Mouse (Mus musculus) megakaryocyte, embryonic 14.5 days (primary cell): Measurements from ENCODE around the gene Exoc3l. TPM values are rescaled to one million over a fixed set of nuclear protein-coding genes. Genes with fewer than 3 reads are reported as not detected.

Experiments used
- H3K27me3 ChIP-seq: replicated peaks from 2 replicates; pipeline ENCODE3; 2012; ENCODE audit warnings: inconsistent platforms
- H3K36me3 ChIP-seq: replicated peaks from 2 replicates; pipeline ENCODE3; 2012; ENCODE audit warnings: low read length, inconsistent platforms, mixed read lengths
- H3K4me1 ChIP-seq: 2 replicates; pipeline ENCODE4 v1.6.1; 2012; ENCODE audit warnings: inconsistent platforms
- H3K4me3 ChIP-seq: replicated peaks from 2 replicates; pipeline ENCODE3; 2012; ENCODE audit warnings: moderate library complexity, mild to moderate bottlenecking, inconsistent platforms
- H3K9me3 ChIP-seq: 2 replicates; pipeline ENCODE4 v1.6.1; 2012; ENCODE audit warnings: inconsistent platforms
- FLI1 ChIP-seq: IDR thresholded peaks from 2 replicates; pipeline ENCODE4 v1.6.1; 2012; ENCODE audit warnings: low read length, inconsistent platforms, mixed read lengths
- GATA1 ChIP-seq: IDR thresholded peaks from 3 replicates; pipeline ENCODE4 v1.6.1; 2012; ENCODE audit warnings: mixed read lengths, low read length, inconsistent platforms, borderline replicate concordance
- polyA plus RNA-seq: library from polyadenylated mRNA; stranded (reverse); fragments of >175 nt; gene quantifications from 2 replicates; pipeline ENCODE4 v1.2.3, GENCODE M21; 2012; ENCODE audit warnings: low replicate concordance; ENCODE audit not compliant: insufficient read depth

The Exoc3l gene
- 76.3 and 141 TPM in 2 replicates for polyA plus RNA-seq

DNA sequence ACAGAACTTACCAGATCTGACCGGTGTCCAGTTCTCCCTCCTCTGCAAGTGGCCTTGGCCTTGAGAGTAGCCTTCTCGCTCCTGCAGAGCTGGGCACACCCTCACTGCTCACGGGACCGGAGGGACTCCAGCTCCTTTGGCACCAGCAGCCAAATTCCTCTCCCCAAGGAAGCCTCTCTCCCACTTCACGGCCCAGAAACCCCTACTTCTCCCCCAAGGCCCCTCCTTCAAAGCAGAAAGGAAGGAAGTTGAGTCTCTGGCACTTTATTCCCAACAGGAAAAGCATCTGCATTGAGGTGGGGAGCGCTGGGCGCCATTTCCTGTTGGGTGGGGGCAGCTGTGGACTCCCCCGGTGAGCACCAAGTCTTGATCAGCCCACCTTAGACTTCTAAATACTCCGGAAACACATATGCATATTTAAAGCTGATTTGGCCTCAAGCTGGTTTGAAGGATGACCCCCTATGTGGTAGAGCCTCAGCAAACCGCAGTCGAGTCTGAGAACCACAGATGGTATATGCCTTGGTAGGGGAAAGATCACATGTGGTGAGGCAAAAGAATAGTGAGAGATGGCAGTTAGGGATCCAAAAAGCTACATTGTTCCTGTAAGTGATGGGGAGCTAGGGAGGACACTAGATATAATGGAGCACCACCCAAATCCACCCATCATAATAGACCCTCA is at the start of gene Exoc3l:
Gene Exoc3l (minus strand): TSS at position 207 of the 679 bp plus-strand sequence.
- H3K36me3 ChIP-seq = peaks cover 54% of the 10 kb centered on the region
- no peaks in the 10 kb centered on the region for H3K27me3 ChIP-seq
- no peaks in the 10 kb centered on the region for H3K9me3 ChIP-seq
- TF ChIP-seq FLI1 (no peak), GATA1 (no peak)
- peaks cover 81% of the 10 kb centered on the region for H3K4me1 ChIP-seq
- peak within 1 kb of the TSS; percentile 97 for H3K4me3 ChIP-seq

DNA sequence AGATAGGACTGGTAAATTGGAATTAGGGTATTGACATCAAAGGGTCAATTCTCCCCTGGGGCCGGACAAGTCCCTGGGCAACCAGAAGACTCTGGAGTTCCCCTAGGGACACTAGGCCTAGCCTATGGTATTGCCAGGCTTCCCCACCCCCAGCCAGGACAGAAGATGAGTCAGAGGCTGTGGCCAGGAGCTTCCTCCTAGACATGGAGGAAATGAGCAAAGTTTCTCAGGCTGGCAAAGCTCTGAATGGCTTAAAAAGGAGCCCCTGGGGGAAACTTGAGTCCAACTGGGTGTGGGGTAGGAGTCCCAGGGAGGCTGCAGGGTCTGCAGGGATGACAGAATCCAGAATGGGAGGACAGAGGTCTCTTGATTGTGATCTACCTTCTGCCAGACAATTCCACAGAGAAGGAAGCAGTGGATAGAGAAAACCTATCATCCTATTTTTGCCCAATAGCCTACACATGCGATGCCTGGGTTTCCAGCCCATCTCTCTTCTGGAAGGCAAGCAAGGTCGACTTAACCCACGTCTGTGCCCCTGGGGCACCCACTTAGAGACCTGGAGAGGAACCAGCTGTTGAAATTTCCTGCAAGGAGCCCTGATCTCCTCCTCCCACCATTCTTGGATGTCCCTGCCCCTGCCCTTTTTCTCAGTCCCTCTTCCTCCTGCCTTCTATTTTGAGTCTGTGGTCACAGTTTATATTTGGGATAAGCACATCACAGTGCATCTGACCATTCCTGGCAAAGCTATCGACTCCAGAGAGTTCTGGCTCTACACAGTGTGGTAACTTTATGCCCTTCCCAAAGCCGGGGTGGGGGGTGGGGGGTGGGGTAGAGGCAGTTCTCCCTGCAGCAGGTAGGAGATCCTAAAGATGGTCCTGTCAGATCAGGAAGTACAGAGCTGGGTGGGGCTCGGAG is 49.4 kb upstream of the Exoc3l start:
- no peaks in the 10 kb centered on the region for H3K9me3 ChIP-seq
- H3K4me1 ChIP-seq = peaks cover 88% of the 10 kb centered on the region
- H3K4me3 ChIP-seq = peak overlapping the region; percentile 98
- peaks cover 20% of the 10 kb centered on the region for H3K27me3 ChIP-seq
- no peak for TF ChIP-seq FLI1
- TF ChIP-seq GATA1 = no peak
- peaks cover 43% of the 10 kb centered on the region for H3K36me3 ChIP-seq

DNA sequence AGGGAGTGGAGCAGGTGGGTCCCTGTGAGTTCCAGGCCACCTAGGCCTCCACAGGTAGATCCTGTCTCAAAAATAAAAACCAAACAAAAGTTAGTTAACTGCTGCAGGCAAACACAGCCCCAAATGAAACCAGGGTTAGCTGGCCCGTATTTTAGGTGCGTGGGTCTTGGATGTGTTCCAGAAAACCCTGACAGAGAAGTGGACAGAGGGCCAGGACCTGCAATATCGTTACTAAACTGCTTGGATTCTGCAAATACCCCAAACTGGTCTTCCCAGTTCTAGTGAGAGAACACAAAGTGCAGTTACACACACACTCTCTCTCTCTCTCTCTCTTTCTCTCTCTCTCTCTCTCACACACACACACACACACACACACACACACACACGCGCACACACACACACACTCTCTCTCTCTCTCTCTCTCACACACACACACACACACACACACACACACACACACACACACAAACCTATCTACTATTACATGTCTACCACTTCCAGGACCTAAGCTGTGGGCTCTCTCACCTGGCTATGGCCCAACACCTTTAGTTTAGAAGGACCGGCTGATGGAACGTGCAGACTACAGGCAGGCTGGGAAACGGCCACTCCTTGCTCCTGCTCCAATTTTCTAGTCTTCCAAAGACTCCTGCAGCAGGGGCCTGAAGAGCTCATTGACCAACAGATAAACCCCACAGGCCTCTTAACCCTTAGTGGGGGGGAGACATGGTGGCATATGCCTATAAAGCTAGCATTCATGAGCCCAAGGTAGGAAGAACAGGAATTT is 48.1 kb upstream of the Exoc3l start:
- Histone ChIP-seq H3K36me3 (peaks cover 54% of the 10 kb centered on the region), H3K4me3 (peak overlapping the region; percentile 98), H3K9me3 (no peaks in the 10 kb centered on the region), H3K4me1 (peaks cover 88% of the 10 kb centered on the region), H3K27me3 (peaks cover 6% of the 10 kb centered on the region)
- TF ChIP-seq GATA1 (no peak), FLI1 (no peak)

DNA sequence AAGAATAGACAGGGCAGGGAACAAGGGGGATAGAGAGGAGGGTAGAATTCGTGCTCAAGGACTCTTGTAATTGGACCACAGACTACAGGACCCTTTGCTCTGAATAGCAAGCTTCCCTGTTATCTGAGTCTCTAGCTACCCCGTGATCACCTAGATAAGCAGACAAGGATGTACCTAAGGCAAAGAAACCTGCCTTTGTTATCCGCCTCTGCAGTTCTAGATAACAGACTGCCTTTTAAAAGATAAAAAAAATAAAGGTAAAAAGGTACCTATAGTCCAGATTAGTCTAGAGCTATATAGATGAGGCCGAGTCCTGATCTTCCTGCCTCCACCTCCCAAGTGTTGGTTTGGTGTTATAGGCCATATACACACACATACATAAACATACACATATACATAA is 46.9 kb upstream of the Exoc3l start:
- Histone ChIP-seq H3K27me3 (no peaks in the 10 kb centered on the region), H3K4me3 (peak overlapping the region; percentile 80), H3K9me3 (no peaks in the 10 kb centered on the region), H3K4me1 (peaks cover 91% of the 10 kb centered on the region), H3K36me3 (peaks cover 66% of the 10 kb centered on the region)
- TF ChIP-seq FLI1 (no peak), GATA1 (no peak)

DNA sequence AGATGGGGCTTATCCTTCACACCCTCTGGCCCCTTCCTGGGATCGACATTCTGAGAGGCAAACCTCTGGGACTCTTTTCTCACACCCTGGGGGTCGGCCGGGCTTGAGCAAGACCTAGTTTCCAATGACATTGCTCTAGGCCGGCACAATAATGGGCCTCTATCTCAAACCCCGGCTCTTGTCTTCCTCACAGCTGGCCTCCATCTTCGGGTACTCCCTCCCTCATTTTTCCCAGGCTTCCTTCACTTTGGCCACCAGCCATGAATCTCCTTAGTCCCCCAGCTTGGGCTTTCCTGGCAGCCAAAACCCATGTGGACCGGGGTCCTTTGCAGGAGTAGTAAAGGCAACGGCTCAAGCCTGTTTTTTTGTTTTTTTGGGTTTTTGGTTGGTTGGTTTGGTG is 45.5 kb upstream of the Exoc3l start:
- Histone ChIP-seq H3K9me3 (no peaks in the 10 kb centered on the region), H3K27me3 (no peaks in the 10 kb centered on the region), H3K36me3 (peaks cover 79% of the 10 kb centered on the region), H3K4me3 (peak overlapping the region; percentile 76), H3K4me1 (peaks cover 100% of the 10 kb centered on the region)
- TF ChIP-seq GATA1 (no peak), FLI1 (no peak)

DNA sequence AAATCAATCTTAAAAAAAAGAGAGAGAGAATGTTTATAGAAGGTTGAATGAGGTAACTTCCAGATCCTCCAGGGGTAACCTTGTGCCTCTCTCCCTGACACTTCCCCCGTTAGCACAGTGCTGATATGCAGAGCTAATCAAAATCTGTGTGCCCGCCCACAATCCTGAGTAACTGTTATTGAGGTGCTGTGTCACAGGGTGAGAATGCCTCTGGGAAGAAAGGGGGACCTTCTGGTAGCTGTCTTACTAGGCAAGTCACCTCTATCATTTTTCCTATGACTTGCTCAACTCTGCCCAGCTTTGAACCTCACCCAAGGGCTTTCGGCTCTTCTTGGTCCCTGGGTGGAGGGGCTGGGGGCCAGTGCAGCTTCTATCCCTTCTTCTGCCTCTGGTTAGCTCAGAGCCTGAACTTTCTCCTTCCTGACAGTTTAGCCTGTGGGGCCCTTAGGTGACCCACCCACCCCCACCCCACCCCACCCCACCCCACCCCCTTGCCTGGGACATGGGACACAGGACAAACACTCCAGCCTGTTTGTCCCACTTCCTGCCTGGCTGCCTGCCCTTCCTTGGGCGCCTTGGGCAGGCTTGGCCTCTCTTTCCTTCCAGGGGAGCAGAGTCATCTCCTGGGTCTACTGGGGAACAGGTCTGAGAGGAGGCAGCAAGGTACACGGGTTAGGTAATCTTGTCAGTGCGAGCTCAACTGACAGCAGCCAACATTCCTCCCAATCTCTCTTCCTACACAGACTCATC is 44.2 kb upstream of the Exoc3l start:
- TF ChIP-seq FLI1 (no peak), GATA1 (no peak)
- Histone ChIP-seq H3K9me3 (no peaks in the 10 kb centered on the region), H3K4me3 (peak overlapping the region; percentile 83), H3K4me1 (peaks cover 99% of the 10 kb centered on the region), H3K36me3 (peaks cover 90% of the 10 kb centered on the region), H3K27me3 (no peaks in the 10 kb centered on the region)

DNA sequence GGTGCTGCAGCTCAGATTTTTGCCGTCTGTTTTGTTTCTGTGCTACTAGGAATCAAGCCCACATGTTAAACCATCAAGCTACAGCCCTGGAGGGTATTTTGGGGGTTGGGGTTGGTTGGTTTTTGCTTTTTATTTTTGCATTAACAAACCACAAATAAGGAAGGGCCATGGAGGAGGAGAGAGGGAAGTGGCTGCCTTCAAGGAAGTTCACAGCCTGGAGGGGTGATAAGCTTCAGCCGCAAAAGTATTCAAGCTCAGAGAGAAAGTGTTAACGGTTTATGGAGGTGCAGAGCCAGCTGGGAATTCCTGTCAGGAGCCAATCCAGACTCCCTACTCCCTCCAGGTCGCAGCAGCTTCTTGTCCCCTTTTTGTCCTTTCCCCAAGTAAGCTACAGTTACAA is 43.1 kb upstream of the Exoc3l start:
- Histone ChIP-seq H3K36me3 (peaks cover 92% of the 10 kb centered on the region), H3K4me3 (peak overlapping the region; percentile 83), H3K4me1 (peaks cover 95% of the 10 kb centered on the region), H3K27me3 (no peaks in the 10 kb centered on the region), H3K9me3 (no peaks in the 10 kb centered on the region)
- no peak for TF ChIP-seq FLI1
- no peak; the same call in 2 of the 3 replicates for TF ChIP-seq GATA1

DNA sequence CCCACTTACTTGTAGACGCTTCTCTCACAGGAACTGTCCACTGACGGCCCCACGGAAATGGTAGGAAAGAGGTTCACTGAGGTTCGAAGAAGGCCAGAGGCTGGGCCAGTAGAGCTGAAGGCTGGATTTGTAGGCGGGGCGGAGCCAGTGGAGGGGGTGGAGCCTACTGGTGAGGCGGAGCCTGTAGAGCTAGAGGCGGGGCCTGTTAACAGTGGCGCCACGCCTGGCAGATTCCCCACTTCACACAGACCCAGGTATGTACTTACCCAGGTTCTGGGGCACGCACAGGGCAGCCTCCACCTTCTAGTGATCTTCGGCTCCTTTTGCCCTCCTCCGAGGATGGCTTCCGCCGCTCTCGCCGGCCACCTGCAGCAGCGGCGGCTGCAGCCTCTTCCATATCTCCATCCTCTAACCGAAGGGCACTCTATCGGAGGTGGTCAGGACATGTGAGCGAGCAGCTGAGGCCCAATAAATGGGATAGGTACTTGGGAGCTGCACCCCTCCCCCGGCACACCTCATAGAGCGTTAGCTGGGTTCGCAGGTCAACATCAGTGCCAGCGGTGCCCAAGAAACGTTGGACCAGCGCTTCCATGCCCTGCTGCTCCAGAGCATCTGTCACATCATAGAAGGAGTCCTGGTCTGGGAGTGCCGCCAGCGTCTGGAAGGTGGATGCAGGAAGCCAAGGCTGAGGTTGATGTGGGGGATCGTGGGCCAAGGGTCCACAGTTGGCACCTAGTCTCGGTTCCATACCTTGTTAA is 40.7 kb upstream of the Exoc3l start:
- TF ChIP-seq FLI1 (no peak), GATA1 (no peak)
- Histone ChIP-seq H3K27me3 (no peaks in the 10 kb centered on the region), H3K9me3 (no peaks in the 10 kb centered on the region), H3K4me3 (peak overlapping the region; percentile 4), H3K4me1 (peaks cover 91% of the 10 kb centered on the region), H3K36me3 (peaks cover 97% of the 10 kb centered on the region)

DNA sequence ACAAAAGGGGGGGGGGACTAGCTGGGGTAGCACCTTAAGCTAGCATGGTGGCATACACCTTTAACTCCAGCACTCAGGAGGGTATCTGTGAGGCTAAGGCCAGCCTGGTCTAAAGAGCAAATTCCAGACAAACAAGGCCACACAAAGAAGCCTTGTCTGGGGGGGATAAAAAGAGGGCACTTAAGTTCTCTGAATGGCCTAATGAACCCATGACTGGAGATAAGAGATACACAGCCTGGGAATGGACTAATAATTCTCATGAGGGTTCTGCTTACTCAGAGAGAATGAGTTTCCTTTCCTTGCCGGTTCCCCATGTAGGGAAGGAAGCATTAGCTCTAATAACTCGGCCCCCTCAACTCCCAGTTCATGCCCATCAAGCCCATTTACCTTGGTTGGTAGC is 36.6 kb upstream of the Exoc3l start:
- H3K4me1 ChIP-seq = peaks cover 90% of the 10 kb centered on the region
- H3K27me3 ChIP-seq = no peaks in the 10 kb centered on the region
- H3K36me3 ChIP-seq = peaks cover 99% of the 10 kb centered on the region
- TF ChIP-seq FLI1 = no peak
- no peak for TF ChIP-seq GATA1
- H3K4me3 ChIP-seq = no peak overlapping the region
- no peaks in the 10 kb centered on the region for H3K9me3 ChIP-seq
